Comparison of ENCODE assay signal across 23 mouse cellular contexts in genomic region chr19:28531750-28532149, GRCm38 (mm10).
DNase-seq lines count a peak whose midpoint lies in the region; ATAC-seq lines count a peak whose summit lies in the region.
"Had no signal": no experiment of that assay in that cellular context is flagged by ENCODE, and none has a peak within 500 bp of the region (broad histone marks: within the 10 kb centered on the region; RNA-seq: fewer than 3 reads in every experiment).

No protein-coding gene starts in this region.

- WGBS in intestine, embryonic 14.5 days = 89% methylated on average over 9 of the region's 9 CpGs
- 87% methylated on average over 9 of the region's 9 CpGs for WGBS in intestine, embryonic 16.5 days
- 71% methylated on average over 9 of the region's 9 CpGs for WGBS in liver, embryonic 12.5 days (ENCODE audit: insufficient replicate concordance)

- peak; percentile 7 for DNase-seq in intestine, embryonic 14.5 days (ENCODE audit: low spot score)
- DNase-seq in adipocyte (ENCODE audit: low spot score) = peak; percentile 82
- DNase-seq in fibroblast of lung, adult 2 months (ENCODE audit: low read depth) = peak; percentile 46
- DNase-seq: cerebellum, adult 11-12 months; cerebellum, postnatal 10 days; forebrain, postnatal 0 days; gastrocnemius, postnatal 36 days; heart, postnatal 4 days; kidney, adult 8-10 months; kidney, postnatal 10 days; liver, embryonic 13.5 days; lung, embryonic 14.5 days; right cerebral cortex, adult 18-20 months; thymus, postnatal 36 days had no signal

- no peak overlapping the region for H3K4me2 ChIP-seq in intestine, embryonic 14.5 days (ENCODE audit: low read length)
- no peak overlapping the region for H3K4me2 ChIP-seq in intestine, embryonic 16.5 days (ENCODE audit: low read depth, low read length)
- no peak overlapping the region for H3K4me2 ChIP-seq in liver, embryonic 12.5 days
- H3K4me2 ChIP-seq: hindbrain, embryonic 14.5 days; limb, embryonic 13.5 days; liver, embryonic 13.5 days; lung, embryonic 14.5 days; neural tube, embryonic 15.5 days had no signal

- no peaks in the 10 kb centered on the region for H3K36me3 ChIP-seq in intestine, embryonic 14.5 days (ENCODE audit: control insufficient read depth, insufficient read depth, low read length)
- no peaks in the 10 kb centered on the region for H3K36me3 ChIP-seq in intestine, embryonic 16.5 days (ENCODE audit: control insufficient read depth, insufficient read depth, low read length)
- H3K36me3 ChIP-seq in liver, embryonic 12.5 days = no peaks in the 10 kb centered on the region
- H3K36me3 ChIP-seq: limb, embryonic 13.5 days; liver, embryonic 13.5 days; neural tube, embryonic 15.5 days had no signal

- H3K4me3 ChIP-seq in intestine, embryonic 14.5 days (ENCODE audit: low read depth, low read length) = no peak overlapping the region
- H3K4me3 ChIP-seq in intestine, embryonic 16.5 days (ENCODE audit: low read length) = no peak overlapping the region
- no peak overlapping the region for H3K4me3 ChIP-seq in liver, embryonic 12.5 days
- H3K4me3 ChIP-seq: limb, embryonic 13.5 days; liver, embryonic 13.5 days; midbrain, embryonic 10.5 days; neural tube, embryonic 15.5 days had no signal

- H3K27ac ChIP-seq in intestine, embryonic 14.5 days (ENCODE audit: low read depth) = no peak overlapping the region
- no peak overlapping the region for H3K27ac ChIP-seq in intestine, embryonic 16.5 days (ENCODE audit: low read length)
- H3K27ac ChIP-seq in liver, embryonic 12.5 days = no peak overlapping the region
- H3K27ac ChIP-seq: hindbrain, embryonic 14.5 days; limb, embryonic 13.5 days; liver, embryonic 13.5 days; midbrain, embryonic 10.5 days; neural tube, embryonic 15.5 days had no signal

- H3K27me3 ChIP-seq in intestine, embryonic 14.5 days (replicated peaks; ENCODE audit: control insufficient read depth, insufficient read depth, low read length) = no peaks in the 10 kb centered on the region
- H3K27me3 ChIP-seq in intestine, embryonic 16.5 days (replicated peaks; ENCODE audit: control insufficient read depth, insufficient read depth, low read length) = no peaks in the 10 kb centered on the region
- H3K27me3 ChIP-seq in liver, embryonic 12.5 days (replicated peaks) = no peaks in the 10 kb centered on the region
- H3K27me3 ChIP-seq: limb, embryonic 13.5 days; liver, embryonic 13.5 days; neural tube, embryonic 15.5 days had no signal

- no peak overlapping the region for H3K9ac ChIP-seq in intestine, embryonic 14.5 days (ENCODE audit: low read length)
- no peak overlapping the region for H3K9ac ChIP-seq in intestine, embryonic 16.5 days (ENCODE audit: low read depth, low read length)
- H3K9ac ChIP-seq in liver, embryonic 12.5 days = no peak overlapping the region
- H3K9ac ChIP-seq: forebrain, postnatal 0 days; hindbrain, embryonic 14.5 days; limb, embryonic 13.5 days; liver, embryonic 13.5 days; lung, embryonic 14.5 days; neural tube, embryonic 15.5 days had no signal

- H3K9me3 ChIP-seq in intestine, embryonic 14.5 days (ENCODE audit: control insufficient read depth, low read length) = no peaks in the 10 kb centered on the region
- H3K9me3 ChIP-seq in intestine, embryonic 16.5 days (ENCODE audit: control insufficient read depth, low read length) = no peaks in the 10 kb centered on the region
- H3K9me3 ChIP-seq in liver, embryonic 12.5 days (replicated peaks) = no peaks in the 10 kb centered on the region
- H3K9me3 ChIP-seq: limb, embryonic 13.5 days; liver, embryonic 13.5 days; neural tube, embryonic 15.5 days had no signal

- H3K4me1 ChIP-seq in intestine, embryonic 14.5 days (replicated peaks; ENCODE audit: control insufficient read depth, insufficient read depth, low read length) = no peaks in the 10 kb centered on the region
- no peaks in the 10 kb centered on the region for H3K4me1 ChIP-seq in intestine, embryonic 16.5 days (ENCODE audit: control insufficient read depth, insufficient read depth, low read length)
- no peaks in the 10 kb centered on the region for H3K4me1 ChIP-seq in liver, embryonic 12.5 days
- H3K4me1 ChIP-seq: liver, embryonic 13.5 days; neural tube, embryonic 15.5 days had no signal

- no peak for ATAC-seq in intestine, embryonic 14.5 days (replicated peaks; ENCODE audit: low FRiP score, low TSS enrichment, low read depth)
- no peak for ATAC-seq in intestine, embryonic 16.5 days
- ATAC-seq in megakaryocyte, adult 5-6 weeks (ENCODE audit: poor library complexity, severe bottlenecking) = 0 out of 2 replicates have a peak, but pooled peaks have one; percentile 33
- ATAC-seq in liver, embryonic 12.5 days = no peak
- ATAC-seq in cerebellum, adult (ENCODE audit: insufficient number of reproducible peaks, low FRiP score, low TSS enrichment) = no peak
- ATAC-seq: forebrain, postnatal 0 days; inflammation-experienced regulatory T-cells, adult 6 months had no signal

Comparison
In these comparisons a context has a peak if more than half of its experiments do, and no peak if none do; other contexts are left out.
1. DNase-seq: peak in every context shown above with its lines; median percentile 82 in adipocyte; 46 in fibroblast of lung, adult 2 months; 7 in intestine, embryonic 14.5 days.